Mouse (Mus musculus) gonadal fat pad, adult 2 months (tissue): ENCODE data around the gene Zkscan3. TPM values are rescaled to one million over a fixed set of nuclear protein-coding genes. Genes with fewer than 3 reads are reported as not detected.

Experiments
- DNase-seq: peaks from one replicate; pipeline ENCODE4 v3.0.0-alpha.2; 2012; ENCODE audit warnings: low read depth
- polyA plus RNA-seq: library from polyadenylated mRNA; depleted of rRNA; stranded (reverse); fragments of >200 nt; gene quantifications from 2 replicates; pipeline ENCODE4 v1.2.3, GENCODE M21; 2012; rRNA removed

Gene Zkscan3
- polyA plus RNA-seq = 24.0 and 29.1 TPM in 2 replicates

DNA sequence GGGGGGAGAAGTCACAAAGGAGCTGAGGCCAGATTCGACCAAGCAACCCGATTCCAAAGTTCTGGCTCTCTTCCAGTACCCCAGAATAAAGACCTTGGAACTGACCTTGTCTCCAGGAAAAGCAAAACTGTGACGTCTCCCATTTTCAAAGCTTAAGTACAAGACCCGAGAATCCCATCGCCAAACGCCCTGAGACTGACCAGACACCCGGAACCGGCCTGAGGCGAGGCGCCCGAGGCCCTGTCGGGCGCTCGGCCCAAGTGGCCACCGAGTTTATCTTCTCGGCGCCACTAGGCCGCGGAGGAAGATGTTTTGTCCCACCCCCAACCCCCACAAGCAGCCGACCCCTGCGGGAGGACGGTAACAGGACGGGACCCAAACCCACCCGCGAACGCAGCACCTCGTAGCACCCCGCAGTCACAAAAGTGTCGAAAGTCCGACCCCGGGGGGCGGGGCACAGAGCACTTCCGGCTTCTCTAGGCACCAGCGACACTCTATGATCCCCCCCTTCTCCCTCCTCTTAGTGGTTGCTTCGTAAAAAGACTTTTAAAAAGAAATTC lies at the start of gene Zkscan3:
Gene Zkscan3, minus strand, starts transcription at position 469 of the 560 bp plus-strand sequence.
- DNase-seq = no peak

DNA sequence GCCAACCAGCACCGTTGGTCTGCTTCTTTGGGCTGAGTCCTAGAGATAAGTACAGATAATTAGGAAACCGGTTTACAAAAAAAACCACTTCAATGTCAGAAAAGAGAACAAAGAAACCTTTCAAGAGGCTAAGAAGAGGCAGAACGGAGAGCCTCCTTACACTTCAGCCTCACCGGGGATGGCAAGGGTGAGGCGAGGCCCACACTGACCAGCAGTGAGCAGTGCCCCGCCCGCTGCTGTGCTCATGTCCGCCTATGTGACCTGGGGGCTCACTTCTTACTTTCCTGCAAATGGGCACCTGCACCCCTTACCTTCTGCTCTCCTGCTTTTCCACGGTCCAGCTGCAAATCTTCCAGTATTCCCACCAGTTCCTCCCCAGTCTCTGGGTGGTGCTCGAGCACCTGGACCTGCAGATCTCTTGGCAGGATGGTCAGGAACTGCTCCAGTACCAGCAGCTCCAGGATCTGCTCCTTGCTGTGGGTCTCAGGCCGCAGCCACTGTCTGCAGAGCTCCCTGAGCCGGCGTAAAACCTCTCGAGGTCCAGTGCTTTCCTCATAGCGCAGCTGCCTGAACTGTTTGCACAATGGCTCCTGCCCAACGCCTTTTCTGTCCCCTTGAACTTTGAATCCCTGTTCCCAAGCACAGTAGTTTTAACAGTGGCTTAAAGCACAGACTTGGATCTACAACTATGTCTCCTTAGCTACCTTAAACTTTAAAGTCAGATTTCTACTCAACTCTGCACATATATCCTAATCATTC lies 45.5 kb upstream of the Zkscan3 start:
- DNase-seq = no peak

DNA sequence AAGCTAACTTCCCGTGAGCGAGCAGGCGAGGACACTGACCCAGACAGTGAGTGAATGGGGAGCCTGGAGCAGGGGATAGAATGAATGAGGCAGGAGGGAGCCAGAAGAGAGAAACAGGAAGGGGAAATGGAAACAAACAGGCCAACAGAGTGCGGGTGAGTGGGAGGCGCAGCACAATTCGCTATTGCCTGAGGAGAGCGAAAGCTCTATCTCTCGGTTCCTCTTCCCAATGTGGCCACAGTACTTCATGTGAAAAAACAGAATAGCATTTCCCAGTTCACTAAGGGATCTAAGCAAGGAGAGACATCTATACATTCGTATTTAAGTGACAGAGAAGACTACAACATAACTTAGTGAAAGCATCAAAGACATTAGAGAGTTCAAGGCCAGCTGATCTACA lies 44.2 kb upstream of the Zkscan3 start:
- DNase-seq = no peak

GRCm38 (mm10) chr13:21441207-21441572 lies 38.6 kb upstream of the Zkscan3 start:
- DNase-seq = no peak

GRCm38 (mm10) chr13:21440503-21441206 lies 38.1 kb upstream of the Zkscan3 start, which contains the start of gene Pgbd1:
TSS of gene Pgbd1 (minus strand) at chr13:21441058.
- DNase-seq = no peak

- DNase-seq = no peak
Observed at GRCm38 (mm10) chr13:21435476-21435875, 32.9 kb upstream of the Zkscan3 start.

DNA sequence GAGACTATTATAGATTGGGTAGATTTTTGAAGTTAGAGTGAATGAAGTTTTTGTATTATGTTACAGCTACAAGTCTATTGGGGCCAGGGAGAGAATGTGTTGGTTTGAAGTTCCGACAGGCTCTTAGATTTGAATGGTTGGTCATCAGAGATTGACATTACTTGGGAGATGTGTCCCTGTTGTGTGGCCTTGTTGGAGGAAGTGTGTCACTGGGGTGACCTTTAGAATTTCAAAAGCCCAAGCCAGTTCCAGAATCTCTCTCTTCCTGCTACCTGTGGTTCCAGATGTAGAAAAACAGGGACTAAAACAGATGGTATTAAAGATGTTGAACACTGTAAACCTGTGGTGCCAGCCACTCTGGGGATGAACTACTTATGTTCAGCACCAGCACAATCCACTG lies 25.1 kb upstream of the Zkscan3 start:
- DNase-seq = no peak

- no peak for DNase-seq
Observed at GRCm38 (mm10) chr13:21423301-21423700, 20.7 kb upstream of the Zkscan3 start.

DNA sequence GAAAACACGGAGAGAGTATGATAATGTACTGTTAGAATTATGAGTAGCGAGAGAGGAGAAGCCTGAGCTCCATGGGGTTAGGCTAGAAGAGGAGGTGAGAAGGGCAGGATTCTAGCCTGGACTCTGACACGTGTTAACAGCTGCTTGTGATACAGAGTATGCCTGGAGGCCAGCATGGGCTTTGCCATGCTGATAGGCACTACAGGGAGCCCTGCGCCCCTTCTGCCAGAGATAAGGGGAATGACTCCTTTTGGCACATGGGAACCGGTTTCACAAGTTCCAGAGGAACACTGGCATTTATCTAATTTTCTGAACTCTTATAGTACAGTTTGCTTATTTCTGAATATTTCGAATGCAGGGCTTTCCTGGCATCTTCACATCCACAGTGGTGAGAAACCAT lies 16.3 kb upstream of the Zkscan3 start:
- DNase-seq = no peak

GRCm38 (mm10) chr13:21417298-21418010 lies 14.9 kb upstream of the Zkscan3 start:
- DNase-seq = no peak

DNA sequence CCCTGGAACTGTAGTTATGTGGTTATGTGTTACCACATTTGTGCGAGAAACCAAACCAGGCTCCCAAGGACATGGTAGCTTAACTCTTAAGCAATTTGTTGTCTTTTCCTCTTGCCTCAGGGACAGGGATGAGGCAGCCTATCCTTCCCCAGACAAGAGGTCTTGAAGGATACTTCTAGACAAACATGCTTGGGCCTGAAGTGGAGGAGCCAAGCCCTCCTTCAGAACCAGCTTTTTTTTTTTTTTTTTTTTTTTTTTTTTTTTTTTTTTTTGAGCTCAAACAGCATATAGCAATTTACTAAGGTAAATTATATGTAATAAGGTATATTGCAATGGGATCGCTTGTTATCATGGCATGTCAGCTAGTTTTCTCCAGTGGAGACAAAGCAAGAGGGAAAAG lies 13.2 kb upstream of the Zkscan3 start:
- no peak for DNase-seq

DNA sequence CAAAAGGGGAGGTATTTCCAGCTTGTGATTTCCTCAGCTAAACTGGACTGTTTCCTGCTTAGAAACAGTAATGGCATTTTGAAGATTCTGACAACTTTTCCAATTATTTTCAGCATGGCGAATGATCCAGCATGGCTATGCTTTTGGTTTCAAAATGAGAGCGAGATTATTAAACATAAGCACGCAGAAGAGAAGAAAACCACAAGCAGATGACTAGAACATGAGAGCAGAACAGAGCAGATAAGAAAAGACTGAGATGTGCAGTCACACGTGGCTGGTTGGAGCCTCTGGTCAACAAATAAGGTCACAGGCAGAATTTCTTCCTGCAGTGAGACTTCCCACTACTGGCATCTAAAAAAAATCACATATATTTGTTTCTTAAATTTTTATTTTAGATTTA lies 12.7 kb upstream of the Zkscan3 start:
- no peak for DNase-seq

DNA sequence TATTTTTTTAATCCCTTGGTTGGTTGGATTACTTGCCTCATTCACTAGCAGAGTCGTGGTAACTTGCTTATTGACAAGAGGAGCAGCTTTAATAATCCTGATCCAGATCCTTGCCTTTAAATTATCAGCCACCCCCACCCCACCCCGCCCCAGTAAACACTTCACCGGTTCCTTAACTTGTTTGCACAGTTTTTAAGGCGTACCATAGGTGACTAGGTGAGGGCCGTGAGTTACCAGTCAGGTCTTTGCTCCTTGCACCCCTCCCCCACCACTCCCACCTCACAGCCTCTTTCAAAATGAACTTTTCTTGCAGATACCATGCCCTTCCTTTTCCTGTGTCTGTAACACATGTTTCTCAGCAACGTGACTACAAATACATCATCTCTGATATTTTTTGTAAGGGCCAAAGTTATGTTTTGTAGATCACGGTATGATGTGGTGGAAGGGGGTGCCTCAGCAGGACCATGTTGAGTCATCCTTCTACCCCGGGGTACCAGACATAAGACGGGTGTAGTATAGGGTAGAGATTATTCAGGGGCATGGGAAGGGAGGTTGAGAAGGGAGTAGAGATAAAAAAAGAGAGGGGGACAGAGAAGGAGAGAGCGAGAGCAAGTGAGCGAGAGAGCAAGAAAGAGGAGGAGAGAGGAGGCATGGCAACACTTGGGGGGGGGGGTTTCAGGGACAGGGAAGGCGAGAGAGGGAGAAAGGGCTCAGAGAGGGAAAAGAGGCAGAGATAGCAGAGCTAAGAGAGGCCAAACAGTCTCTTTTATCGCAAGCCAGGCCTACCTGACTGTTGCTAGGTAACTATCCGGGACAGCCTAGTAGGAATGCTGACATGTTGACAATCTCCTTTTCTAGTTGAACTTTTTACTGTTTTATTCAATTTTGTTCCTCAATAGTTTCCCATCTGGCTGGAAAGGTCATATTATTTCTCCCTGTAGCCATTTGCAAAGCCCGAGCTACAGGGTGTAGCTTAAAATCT lies 12.0 kb upstream of the Zkscan3 start:
- no peak for DNase-seq

DNA sequence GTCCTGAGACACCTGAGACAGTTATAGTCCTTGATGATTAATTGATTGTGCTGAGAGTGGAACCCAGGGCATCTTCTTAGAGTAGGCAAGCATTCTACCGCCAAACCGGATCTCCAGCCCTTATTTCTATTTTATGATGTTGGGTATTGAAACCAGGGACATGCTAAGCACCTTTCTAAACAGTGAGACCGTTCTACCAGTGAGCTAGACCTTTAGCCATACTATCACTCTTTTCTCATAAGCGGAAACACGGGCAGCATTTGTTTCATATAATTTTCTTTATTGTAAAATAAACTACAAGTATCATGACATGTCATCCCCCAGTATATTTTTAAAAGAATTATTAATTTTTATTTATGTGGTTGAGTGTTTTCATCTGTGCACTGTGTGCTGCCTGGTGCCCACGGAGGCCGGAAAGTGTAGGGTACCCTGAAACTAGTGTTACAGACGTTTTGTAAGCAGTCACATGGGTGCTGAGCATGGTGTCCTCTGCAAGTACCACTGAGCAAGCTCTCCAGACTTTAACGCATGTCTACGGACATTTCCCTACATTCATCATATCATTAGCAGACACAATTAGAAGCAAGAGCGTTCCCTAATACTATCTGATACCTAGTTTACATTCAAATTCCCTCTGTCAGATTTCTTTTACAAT lies 6.4 kb upstream of the Zkscan3 start:
- no peak for DNase-seq

DNA sequence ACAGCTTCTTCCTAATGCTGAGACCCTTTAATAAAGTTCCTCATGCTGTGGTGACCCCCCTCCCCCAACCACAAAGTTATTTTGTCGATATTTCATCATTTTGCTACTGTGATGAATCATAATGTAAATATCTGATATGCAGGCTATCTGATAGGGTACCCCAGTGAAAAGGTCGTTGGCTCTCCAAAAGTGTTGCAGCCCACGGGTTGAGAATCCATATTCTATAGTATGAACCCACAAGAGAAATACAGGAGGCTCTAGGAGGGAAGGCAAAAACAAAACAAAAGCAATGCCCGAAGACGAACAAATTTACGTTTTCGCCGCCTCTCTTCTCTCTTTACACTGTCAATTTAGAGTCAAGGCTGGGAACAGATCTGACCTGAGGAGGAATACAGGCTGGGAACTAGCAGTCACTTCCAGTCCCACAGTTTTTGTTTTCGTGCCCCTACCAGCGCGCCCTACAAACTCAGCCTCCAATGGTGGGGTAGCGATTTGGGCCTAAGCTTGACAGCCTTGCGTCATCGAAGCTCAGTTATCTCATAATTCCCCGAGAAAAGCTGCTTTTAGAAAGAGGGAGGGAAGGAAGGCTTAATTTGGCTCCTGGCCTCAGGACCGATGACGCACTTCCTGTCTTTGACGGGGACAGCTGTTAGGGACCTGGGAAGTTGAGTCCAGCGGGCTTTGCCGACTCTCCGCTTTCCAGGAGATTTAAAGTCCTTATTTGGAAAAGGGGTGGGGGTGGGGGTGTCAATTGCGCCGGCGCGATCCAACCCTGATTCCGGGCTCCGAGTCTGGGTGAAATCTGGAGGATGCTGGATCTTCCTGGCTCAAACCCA lies 5.6 kb upstream of the Zkscan3 start:
- peak; percentile 66 for DNase-seq

DNA sequence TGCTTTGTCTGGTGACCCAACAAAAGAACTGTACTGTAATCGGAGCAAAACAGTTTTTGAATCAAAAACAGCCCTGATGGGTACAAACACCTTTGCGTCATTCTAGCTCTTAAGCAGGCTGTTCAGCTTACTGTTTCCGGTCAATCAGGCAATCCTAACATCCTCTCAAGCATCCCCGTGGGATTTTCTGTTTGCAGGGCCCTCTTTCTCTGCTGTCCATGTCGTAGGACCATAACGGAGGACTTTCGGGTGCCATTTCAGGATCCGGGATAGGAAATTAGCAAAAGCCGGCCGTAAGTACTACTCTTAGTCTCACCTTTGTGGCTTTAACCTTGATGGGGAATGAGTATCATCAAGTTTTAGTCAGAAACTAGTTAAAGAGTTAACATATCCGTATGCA lies 4.8 kb upstream of the Zkscan3 start:
- DNase-seq = no peak

- DNase-seq = no peak
Observed at GRCm38 (mm10) chr13:21402848-21403247, 293 bp upstream of the Zkscan3 start.

GRCm38 (mm10) chr13:21401636-21402286 lies 794 bp downstream of the Zkscan3 start:
- no peak for DNase-seq

DNA sequence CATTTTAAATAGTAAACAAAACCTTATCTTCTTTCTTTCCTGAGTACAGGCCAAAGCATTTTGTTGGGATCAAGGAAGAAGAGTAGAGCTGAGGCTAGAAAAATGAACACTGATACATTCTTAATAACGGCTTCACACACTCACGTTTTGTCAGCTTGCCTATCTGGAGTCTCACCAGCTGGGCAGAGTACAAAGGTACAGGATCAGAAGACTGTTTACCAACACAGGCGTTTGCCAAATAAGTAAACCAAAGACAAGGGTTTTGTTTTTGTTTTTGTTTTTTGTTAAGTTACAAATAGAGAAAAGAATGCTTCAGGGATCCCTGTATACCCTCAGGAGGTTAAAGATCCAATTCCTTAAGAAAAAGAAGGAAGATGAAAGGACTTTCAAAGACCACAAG lies 1.4 kb downstream of the Zkscan3 start:
- DNase-seq = no peak
